Mouse (Mus musculus) C2C12 (cell line): ENCODE data around the gene Rfc4.

ENCODE experiments used
- CTCF ChIP-seq: IDR thresholded peaks from one replicate; pipeline ENCODE4 v1.5.1; 2011; ENCODE audit not compliant: control insufficient read depth, insufficient read depth, insufficient read length
- MYOG ChIP-seq: IDR thresholded peaks from one replicate; pipeline ENCODE4 v1.6.1; 2011; ENCODE audit not compliant: control insufficient read depth, insufficient read length; ENCODE audit errors: extremely low read depth

DNA sequence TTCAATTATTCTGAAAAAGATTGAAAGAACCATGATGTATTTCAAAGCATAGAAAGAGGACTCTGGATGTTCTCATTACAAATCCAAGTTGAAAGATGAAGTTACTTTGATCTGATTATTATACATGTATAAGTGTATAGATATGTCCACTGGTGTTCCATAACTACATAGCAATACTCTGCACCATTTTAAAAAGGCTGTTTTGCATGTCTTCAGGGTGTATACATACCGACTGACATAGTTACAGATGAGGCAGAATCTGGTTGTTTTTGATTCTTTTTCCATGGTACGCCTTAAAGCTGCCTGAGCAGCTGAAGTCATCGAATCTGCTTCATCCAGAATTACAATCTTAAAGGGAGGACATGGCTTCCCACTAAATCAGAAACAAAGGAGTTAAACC is 12.1 kb downstream of the Rfc4 start:
- TF ChIP-seq CTCF: no peak
- TF ChIP-seq MYOG: no peak
